Mouse (Mus musculus): Measurements from ENCODE around the gene Zyx. TPM values are rescaled to one million over a fixed set of nuclear protein-coding genes. Genes with fewer than 3 reads are reported as not detected.

Gene Zyx
- polyA plus RNA-seq, 1 experiment from 2014 or later: 60.2 TPM

DNA sequence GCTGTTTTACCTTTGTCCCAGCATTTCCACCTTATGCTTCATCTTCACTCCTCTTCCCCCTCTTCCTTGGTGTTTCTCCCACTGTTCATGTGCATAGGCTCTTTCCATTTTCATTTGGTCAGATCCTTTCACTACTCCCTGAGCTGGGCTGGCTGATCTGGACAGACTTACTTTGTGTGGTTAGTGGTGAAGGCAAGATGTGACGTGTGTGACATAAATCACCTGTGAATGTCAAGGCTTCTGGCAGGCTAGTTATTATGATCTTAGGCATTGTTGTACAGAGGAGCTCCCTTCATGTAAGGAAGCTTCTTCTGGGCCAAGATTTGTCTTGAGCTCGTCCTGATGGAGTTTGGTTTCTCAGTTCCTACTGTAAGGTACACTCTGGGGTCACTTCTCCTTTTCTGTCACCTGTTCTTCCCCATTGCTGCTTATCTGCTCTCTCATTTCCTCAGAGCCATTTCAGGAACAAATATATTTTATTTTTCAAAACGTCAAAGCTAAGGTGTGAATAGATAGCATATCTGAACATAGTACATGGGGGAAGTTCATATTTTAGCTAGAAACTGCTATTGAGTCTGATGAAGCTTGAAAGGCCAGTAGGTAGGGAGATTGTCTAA, 47.7 kb downstream of the Zyx start:
- ATAC-seq (ENCODE audit: low FRiP score) (no peak), DNase-seq (ENCODE audit: low spot score, missing footprints) (no peak)
- Histone ChIP-seq H3K27me3 (ENCODE audit: control insufficient read depth, insufficient read depth, low read length) (no peaks in the 10 kb centered on the region), H3K4me3 (ENCODE audit: low read depth, low read length) (no peak overlapping the region), H3K9me3 (ENCODE audit: control insufficient read depth, low read length) (no peaks in the 10 kb centered on the region), H3K4me1 (ENCODE audit: control insufficient read depth, insufficient read depth, low read length) (no peaks in the 10 kb centered on the region), H3K9ac (ENCODE audit: low read length) (no peak overlapping the region), H3K36me3 (ENCODE audit: control insufficient read depth, insufficient read depth, low read length) (no peaks in the 10 kb centered on the region), H3K4me2 (no peak overlapping the region), H3K27ac (ENCODE audit: low read depth, low read length) (no peak overlapping the region)
- 81% methylated on average over 3 of the region's 3 CpGs for WGBS

DNA sequence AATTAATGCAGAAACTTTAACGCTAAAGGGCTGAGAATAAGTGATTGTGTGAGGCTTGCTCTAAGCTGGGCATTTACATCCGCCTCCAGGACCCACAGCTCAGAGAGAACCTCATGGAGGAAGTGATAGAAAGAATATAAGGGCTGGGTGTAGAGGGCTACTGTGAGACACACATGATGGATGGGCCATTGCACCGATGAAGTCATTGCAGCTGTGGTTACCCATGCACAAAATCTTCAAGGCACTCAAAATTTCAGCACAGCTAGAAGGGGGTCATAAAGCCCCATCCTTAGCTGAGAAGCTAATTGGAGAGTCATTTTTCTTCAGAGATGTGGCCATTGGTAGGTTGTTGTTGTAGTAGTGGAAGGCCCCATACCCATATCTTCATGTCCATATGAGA, 48.9 kb downstream of the Zyx start:
- H3K36me3 ChIP-seq (ENCODE audit: control insufficient read depth, insufficient read depth, low read length): no peaks in the 10 kb centered on the region
- H3K27me3 ChIP-seq (ENCODE audit: control insufficient read depth, insufficient read depth, low read length): no peaks in the 10 kb centered on the region
- no peak overlapping the region for H3K9ac ChIP-seq (ENCODE audit: low read length)
- DNase-seq (ENCODE audit: low spot score, missing footprints) (no peak), ATAC-seq (ENCODE audit: low FRiP score) (no peak)
- no peaks in the 10 kb centered on the region for H3K4me1 ChIP-seq (ENCODE audit: control insufficient read depth, insufficient read depth, low read length)
- 89% methylated on average over 3 of the region's 3 CpGs for WGBS
- H3K27ac ChIP-seq (ENCODE audit: low read depth, low read length): no peak overlapping the region
- H3K9me3 ChIP-seq (ENCODE audit: control insufficient read depth, low read length): no peaks in the 10 kb centered on the region
- H3K4me2 ChIP-seq: no peak overlapping the region
- no peak overlapping the region for H3K4me3 ChIP-seq (ENCODE audit: low read depth, low read length)

DNA sequence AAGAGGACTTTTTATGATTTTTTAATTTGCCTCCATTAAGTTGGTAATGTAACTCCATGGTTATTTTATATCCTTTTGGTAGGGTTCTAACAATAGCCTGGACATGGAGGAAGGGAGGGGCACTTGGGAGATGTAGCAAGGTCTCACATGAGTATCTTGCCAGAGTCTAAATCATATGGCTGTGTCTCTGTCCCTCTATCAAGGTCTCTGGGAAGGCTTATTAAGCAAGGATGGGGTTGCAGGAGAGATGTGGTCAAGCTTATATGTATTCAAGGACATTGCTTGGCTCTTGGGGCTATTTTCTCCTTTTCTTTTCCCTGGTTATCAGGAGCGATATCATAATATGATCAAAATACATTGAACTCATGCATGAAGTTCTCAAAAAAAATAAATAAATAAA, 49.6 kb downstream of the Zyx start:
- ATAC-seq (ENCODE audit: low FRiP score): no peak
- 100% methylated on average over 1 of the region's 1 CpGs for WGBS
- H3K4me1 ChIP-seq (ENCODE audit: control insufficient read depth, insufficient read depth, low read length): no peaks in the 10 kb centered on the region
- no peaks in the 10 kb centered on the region for H3K27me3 ChIP-seq (ENCODE audit: control insufficient read depth, insufficient read depth, low read length)
- H3K27ac ChIP-seq (ENCODE audit: low read depth, low read length): no peak overlapping the region
- H3K4me2 ChIP-seq: no peak overlapping the region
- no peak overlapping the region for H3K4me3 ChIP-seq (ENCODE audit: low read depth, low read length)
- no peaks in the 10 kb centered on the region for H3K9me3 ChIP-seq (ENCODE audit: control insufficient read depth, low read length)
- no peak for DNase-seq (ENCODE audit: low spot score, missing footprints)
- no peaks in the 10 kb centered on the region for H3K36me3 ChIP-seq (ENCODE audit: control insufficient read depth, insufficient read depth, low read length)
- H3K9ac ChIP-seq (ENCODE audit: low read length): no peak overlapping the region

DNA sequence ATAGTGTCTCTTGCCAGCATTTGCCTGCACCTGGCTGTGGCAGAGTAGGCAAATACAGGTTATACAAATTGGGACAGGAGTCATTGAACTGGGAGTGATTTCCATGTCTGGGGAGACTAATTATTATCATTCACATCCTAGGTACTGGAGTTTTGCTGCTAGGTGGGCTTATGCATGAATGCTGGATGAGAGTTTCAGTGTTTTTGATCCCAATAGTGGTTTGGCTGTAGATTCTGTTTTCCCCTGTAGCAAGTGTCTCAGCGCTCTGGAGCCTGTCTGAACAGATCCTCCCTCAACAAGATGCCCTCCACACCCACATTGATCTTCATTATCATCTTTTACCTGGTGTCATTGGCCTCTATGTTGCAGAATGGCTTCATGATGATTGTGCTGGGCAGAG, 50.5 kb downstream of the Zyx start, which contains the start of gene Tas2r143:
Gene Tas2r143 (plus strand): TSS at position 301 of the 400 bp plus-strand sequence.
- no peak within 1 kb of the TSS for H3K9ac ChIP-seq (ENCODE audit: low read length)
- ATAC-seq (ENCODE audit: low FRiP score) (no peak), DNase-seq (ENCODE audit: low spot score, missing footprints) (no peak)
- H3K9me3 ChIP-seq (ENCODE audit: control insufficient read depth, low read length): no peaks in the 10 kb centered on the region
- no peak within 1 kb of the TSS for H3K4me3 ChIP-seq (ENCODE audit: low read depth, low read length)
- H3K27me3 ChIP-seq (ENCODE audit: control insufficient read depth, insufficient read depth, low read length): no peaks in the 10 kb centered on the region
- 81% methylated on average over 1 of the region's 1 CpGs for WGBS
- no peak within 1 kb of the TSS for H3K4me2 ChIP-seq
- H3K4me1 ChIP-seq (ENCODE audit: control insufficient read depth, insufficient read depth, low read length): no peaks in the 10 kb centered on the region
- H3K27ac ChIP-seq (ENCODE audit: low read depth, low read length): no peak within 1 kb of the TSS
- no peaks in the 10 kb centered on the region for H3K36me3 ChIP-seq (ENCODE audit: control insufficient read depth, insufficient read depth, low read length)

DNA sequence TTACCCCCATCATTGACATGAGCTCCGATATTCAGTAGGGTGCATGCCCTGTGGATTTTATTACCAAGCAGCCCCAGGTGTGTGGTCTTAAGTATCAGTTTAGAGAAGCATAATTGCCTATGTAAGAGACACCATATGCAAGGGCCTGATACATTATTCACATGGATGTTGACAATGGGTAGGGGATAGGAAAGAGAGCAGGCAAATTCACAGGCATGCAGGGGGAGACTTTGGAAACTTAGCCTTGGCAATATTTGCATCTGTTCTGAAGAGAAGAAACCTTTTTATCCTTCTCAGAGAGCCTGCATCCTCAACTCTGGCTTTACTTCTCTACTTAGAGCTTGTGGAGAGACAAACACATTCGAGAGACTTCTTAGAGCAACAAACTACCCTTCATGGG, 55.7 kb downstream of the Zyx start, which contains the start of gene Tas2r135:
Gene Tas2r135 (plus strand): TSS at position 301 of the 400 bp plus-strand sequence.
- H3K4me2 ChIP-seq: no peak within 1 kb of the TSS
- 92% methylated on average over 2 of the region's 2 CpGs for WGBS
- no peaks in the 10 kb centered on the region for H3K9me3 ChIP-seq (ENCODE audit: control insufficient read depth, low read length)
- ATAC-seq (ENCODE audit: low FRiP score) (no peak), DNase-seq (ENCODE audit: low spot score, missing footprints) (no peak)
- H3K9ac ChIP-seq (ENCODE audit: low read length): no peak within 1 kb of the TSS
- H3K27ac ChIP-seq (ENCODE audit: low read depth, low read length): no peak within 1 kb of the TSS
- no peaks in the 10 kb centered on the region for H3K4me1 ChIP-seq (ENCODE audit: control insufficient read depth, insufficient read depth, low read length)
- H3K27me3 ChIP-seq (ENCODE audit: control insufficient read depth, insufficient read depth, low read length): no peaks in the 10 kb centered on the region
- H3K36me3 ChIP-seq (ENCODE audit: control insufficient read depth, insufficient read depth, low read length): no peaks in the 10 kb centered on the region
- no peak within 1 kb of the TSS for H3K4me3 ChIP-seq (ENCODE audit: low read depth, low read length)

Other genes starting within 250 kb of the Zyx start
- not detected in 2 replicates for gene Tas2r139, start 208.7 kb upstream of the Zyx start, polyA plus RNA-seq (2014; fragmentation: Nextera tagmentation; extraction: Ambion mirVana)
- not detected in 2 replicates for gene Tas2r144, start 134.3 kb upstream of the Zyx start, polyA plus RNA-seq (2014; fragmentation: Nextera tagmentation; extraction: Ambion mirVana)
- gene Gstk1, start 103.7 kb upstream of the Zyx start, polyA plus RNA-seq (2014; fragmentation: Nextera tagmentation; extraction: Ambion mirVana): 15.3 and 15.7 TPM in 2 replicates
- 0.19 and 0.23 TPM in 2 replicates for gene Tmem139, start 87.7 kb upstream of the Zyx start, polyA plus RNA-seq (2014; fragmentation: Nextera tagmentation; extraction: Ambion mirVana)
- gene Casp2, start 84.6 kb upstream of the Zyx start, polyA plus RNA-seq (2014; fragmentation: Nextera tagmentation; extraction: Ambion mirVana): 70.2 and 78.8 TPM in 2 replicates
- gene Clcn1, start 62.9 kb upstream of the Zyx start, polyA plus RNA-seq (2014; fragmentation: Nextera tagmentation; extraction: Ambion mirVana): 1.4 and 1.6 TPM in 2 replicates
- 3.0 TPM in 2 replicates for gene Fam131b, start 25.0 kb upstream of the Zyx start, polyA plus RNA-seq (2014; fragmentation: Nextera tagmentation; extraction: Ambion mirVana)
- 0.30 and 0.66 TPM in 2 replicates for gene Epha1, start 23.6 kb downstream of the Zyx start, polyA plus RNA-seq (2014; fragmentation: Nextera tagmentation; extraction: Ambion mirVana)
- gene Tas2r143, start 50.6 kb downstream of the Zyx start, polyA plus RNA-seq (2014; fragmentation: Nextera tagmentation; extraction: Ambion mirVana): not detected in 2 replicates
- not detected in 2 replicates for gene Tas2r135, start 55.8 kb downstream of the Zyx start, polyA plus RNA-seq (2014; fragmentation: Nextera tagmentation; extraction: Ambion mirVana)
- not detected in 2 replicates for gene Tas2r126, start 84.9 kb downstream of the Zyx start, polyA plus RNA-seq (2014; fragmentation: Nextera tagmentation; extraction: Ambion mirVana)
- not detected in 2 replicates for gene Olfr458, start 115.6 kb downstream of the Zyx start, polyA plus RNA-seq (2014; fragmentation: Nextera tagmentation; extraction: Ambion mirVana)
- gene Olfr457, start 126.7 kb downstream of the Zyx start, polyA plus RNA-seq (2014; fragmentation: Nextera tagmentation; extraction: Ambion mirVana): not detected in 2 replicates
- gene Olfr456, start 137.6 kb downstream of the Zyx start, polyA plus RNA-seq (2014; fragmentation: Nextera tagmentation; extraction: Ambion mirVana): not detected in 2 replicates
- not detected in 2 replicates for gene Olfr455, start 198.0 kb downstream of the Zyx start, polyA plus RNA-seq (2014; fragmentation: Nextera tagmentation; extraction: Ambion mirVana)
- not detected in 2 replicates for gene Tcaf3, start 248.1 kb downstream of the Zyx start, polyA plus RNA-seq (2014; fragmentation: Nextera tagmentation; extraction: Ambion mirVana)